Mouse (Mus musculus) kidney, postnatal 0 days (tissue): Measurements from ENCODE around the gene Rab6a. TPM values are rescaled to one million over a fixed set of nuclear protein-coding genes. Genes with fewer than 3 reads are reported as not detected.

Source experiments
- ATAC-seq: fragments of 200-750 bp; cut with Nextera tagmentation; replicated peaks from 2 replicates; pipeline ENCODE4 v1.8.0; 2017; ENCODE audit warnings: low read depth, moderate number of reproducible peaks, moderate TSS enrichment, moderate library complexity; ENCODE audit not compliant: low FRiP score
- DNase-seq: peaks from one replicate; pipeline ENCODE4 v3.0.0-alpha.2; 2016; ENCODE audit warnings: low spot score
- H3K27ac ChIP-seq: fragments of 300-500 bp; sonication (generic); 2 replicates; pipeline ENCODE4 v1.5.1; 2014; ENCODE audit warnings: mild to moderate bottlenecking
- H3K27me3 ChIP-seq: fragments of 300-500 bp; sonication (generic); 2 replicates; pipeline ENCODE4 v1.6.1; 2014; ENCODE audit warnings: low read length, mixed read lengths; ENCODE audit not compliant: insufficient read depth
- H3K36me3 ChIP-seq: fragments of 300-500 bp; sonication (generic); 2 replicates; pipeline ENCODE4 v1.6.1; 2014; ENCODE audit warnings: low read length, mixed read lengths; ENCODE audit not compliant: insufficient read depth
- H3K4me1 ChIP-seq: fragments of 300-500 bp; sonication (generic); replicated peaks from 2 replicates; pipeline ENCODE4 v1.6.1; 2014; ENCODE audit warnings: antibody characterized with exemption, low read length, mixed read lengths; ENCODE audit not compliant: insufficient read depth
- H3K4me2 ChIP-seq: fragments of 300-500 bp; sonication (generic); 2 replicates; pipeline ENCODE4 v1.6.1; 2014; ENCODE audit warnings: mild to moderate bottlenecking, low read length, moderate library complexity, mixed read lengths
- H3K4me3 ChIP-seq: fragments of 300-500 bp; sonication (generic); replicated peaks from 2 replicates; pipeline ENCODE4 v1.5.1; 2014; ENCODE audit warnings: low read depth, low read length
- H3K9ac ChIP-seq: fragments of 300-500 bp; sonication (generic); 2 replicates; pipeline ENCODE4 v1.6.1; 2014; ENCODE audit warnings: low read depth, low read length
- H3K9me3 ChIP-seq: fragments of 300-500 bp; sonication (generic); replicated peaks from 2 replicates; pipeline ENCODE4 v1.6.1; 2016; ENCODE audit warnings: low read length, inconsistent platforms, mixed read lengths
- CTCF ChIP-seq: IDR thresholded peaks from 2 replicates; pipeline ENCODE4 v1.5.1; 2016; ENCODE audit warnings: antibody characterized with exemption, low read depth, mild to moderate bottlenecking, moderate library complexity
- WGBS: fragments of 180-500 bp; shearing (Covaris S2); extraction: QIAGEN DNeasy Blood & Tissue Kit; methylation state at CpG from one replicate; pipeline ENCODE4 v1.1.7; 2014; 5-methylcytosine and 5-hydroxymethylcytosine counted together
- polyA plus RNA-seq: library from polyadenylated mRNA; unstranded; fragments of >200 nt; fragmentation: Nextera tagmentation; extraction: Ambion mirVana; gene quantifications from 2 replicates; pipeline ENCODE4 v1.2.1, GENCODE M21; 2015

Gene Rab6a
- polyA plus RNA-seq, 1 experiment from 2014 or later = 90.7 TPM

DNA sequence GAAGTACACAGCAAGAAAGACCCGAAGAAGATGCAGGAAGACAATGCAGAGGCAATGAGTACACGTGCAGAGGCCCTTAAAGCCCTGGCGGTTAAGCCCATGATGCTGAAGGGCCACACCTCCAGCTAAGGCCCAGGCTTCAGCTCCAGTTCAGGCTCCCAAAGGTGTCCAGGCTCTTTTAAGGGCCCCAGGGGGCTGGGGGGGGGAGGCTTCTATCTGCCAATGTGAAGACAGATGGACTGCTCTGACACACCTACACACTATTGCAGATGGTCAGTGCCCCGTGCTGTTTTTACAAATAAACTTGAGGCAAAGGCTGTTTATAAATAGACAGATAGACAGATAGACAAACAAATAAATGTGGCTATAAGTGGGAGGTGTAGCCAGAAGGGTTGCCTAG, 35.1 kb upstream of the Rab6a start:
- no peak for TF ChIP-seq CTCF
- no peak overlapping the region for H3K4me2 ChIP-seq
- DNase-seq (no peak), ATAC-seq (no peak)
- H3K36me3 ChIP-seq = no peaks in the 10 kb centered on the region
- H3K27me3 ChIP-seq = no peaks in the 10 kb centered on the region
- H3K4me3 ChIP-seq = no peak overlapping the region
- H3K27ac ChIP-seq = no peak overlapping the region
- H3K4me1 ChIP-seq = no peaks in the 10 kb centered on the region
- H3K9me3 ChIP-seq = no peaks in the 10 kb centered on the region
- 88% methylated on average over 4 of the region's 4 CpGs for WGBS
- H3K9ac ChIP-seq = no peak overlapping the region

DNA sequence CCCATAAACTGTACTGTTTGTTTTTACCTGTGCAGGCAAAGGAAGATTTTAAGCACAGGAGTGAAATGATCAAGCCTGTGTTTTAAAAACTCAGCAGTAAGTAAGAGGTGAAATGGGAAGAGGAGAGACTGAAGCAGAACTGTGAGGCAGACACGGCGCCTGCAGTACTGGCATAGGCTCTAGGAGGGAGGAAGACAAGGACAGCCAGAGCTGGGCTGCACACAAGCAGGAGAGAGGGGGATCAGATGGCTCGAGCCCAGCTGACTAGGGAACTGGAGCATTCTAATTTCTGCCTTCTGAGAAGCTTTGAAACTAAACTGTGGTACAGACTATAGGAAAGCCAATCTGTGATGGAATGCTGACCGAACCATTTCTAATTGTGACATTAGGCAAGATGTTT, 34.5 kb upstream of the Rab6a start:
- no peaks in the 10 kb centered on the region for H3K4me1 ChIP-seq
- no peaks in the 10 kb centered on the region for H3K36me3 ChIP-seq
- no peak overlapping the region for H3K27ac ChIP-seq
- no peaks in the 10 kb centered on the region for H3K27me3 ChIP-seq
- no peak overlapping the region for H3K4me3 ChIP-seq
- TF ChIP-seq CTCF = no peak
- no peaks in the 10 kb centered on the region for H3K9me3 ChIP-seq
- DNase-seq = no peak
- H3K9ac ChIP-seq = no peak overlapping the region
- no peak for ATAC-seq
- H3K4me2 ChIP-seq = no peak overlapping the region
- WGBS = 71% methylated on average over 4 of the region's 4 CpGs

DNA sequence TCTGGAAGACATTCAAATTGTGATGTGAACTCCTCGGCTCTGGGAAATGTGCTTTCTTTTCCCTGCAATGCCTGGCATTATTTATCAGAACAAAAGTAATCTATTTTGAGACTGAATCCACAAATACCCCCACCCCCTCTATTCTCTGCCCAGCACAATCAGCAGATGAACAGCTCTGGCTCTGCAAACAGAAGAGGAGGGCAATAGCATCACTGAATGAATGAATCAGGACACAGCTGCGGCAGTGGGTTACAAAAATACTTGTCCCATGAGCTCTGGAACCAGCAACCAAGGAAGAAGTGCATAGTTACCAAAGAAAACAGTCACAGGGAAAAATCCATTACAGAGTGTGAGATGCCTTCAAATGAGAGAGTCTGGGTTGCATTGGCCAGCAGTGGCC, 28.4 kb upstream of the Rab6a start:
- no peak overlapping the region for H3K4me2 ChIP-seq
- DNase-seq = no peak
- H3K27me3 ChIP-seq = no peaks in the 10 kb centered on the region
- no peaks in the 10 kb centered on the region for H3K9me3 ChIP-seq
- no peak overlapping the region for H3K27ac ChIP-seq
- no peak for ATAC-seq
- H3K4me1 ChIP-seq = peaks cover 6% of the 10 kb centered on the region; the same call in 1 of the 2 replicates
- no peak overlapping the region for H3K4me3 ChIP-seq
- H3K9ac ChIP-seq = no peak overlapping the region
- no peak for TF ChIP-seq CTCF
- H3K36me3 ChIP-seq = no peaks in the 10 kb centered on the region
- WGBS = 82% methylated on average over 2 of the region's 2 CpGs

DNA sequence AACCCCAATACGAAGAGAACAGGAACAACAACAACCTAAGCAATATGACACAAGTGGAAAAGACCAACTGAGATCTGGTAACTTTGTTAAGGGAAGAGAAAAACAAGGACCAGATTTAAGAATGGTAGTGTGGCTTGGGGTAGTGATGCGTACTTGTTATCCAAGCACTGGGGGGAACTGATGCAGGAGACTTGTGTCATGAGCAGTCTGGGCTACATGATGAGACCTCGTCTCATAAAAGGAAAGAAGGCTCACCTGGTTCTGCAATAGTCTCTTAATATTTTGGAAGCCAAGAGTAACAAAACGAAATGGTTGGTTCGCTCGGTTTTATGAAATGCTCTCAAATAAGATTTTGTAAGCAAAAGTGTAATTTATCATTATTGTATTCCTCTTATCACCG, 25.0 kb upstream of the Rab6a start:
- no peak for TF ChIP-seq CTCF
- 38% methylated on average over 7 of the region's 7 CpGs for WGBS
- peak overlapping the region; percentile 44 for H3K4me3 ChIP-seq
- peaks cover 6% of the 10 kb centered on the region; the same call in 1 of the 2 replicates for H3K4me1 ChIP-seq
- H3K27ac ChIP-seq = no peak overlapping the region
- H3K36me3 ChIP-seq = no peaks in the 10 kb centered on the region
- no peaks in the 10 kb centered on the region for H3K9me3 ChIP-seq
- H3K4me2 ChIP-seq = peak overlapping the region; percentile 75
- H3K9ac ChIP-seq = peak overlapping the region; percentile 68
- no peak for ATAC-seq
- H3K27me3 ChIP-seq = no peaks in the 10 kb centered on the region
- no peak for DNase-seq

DNA sequence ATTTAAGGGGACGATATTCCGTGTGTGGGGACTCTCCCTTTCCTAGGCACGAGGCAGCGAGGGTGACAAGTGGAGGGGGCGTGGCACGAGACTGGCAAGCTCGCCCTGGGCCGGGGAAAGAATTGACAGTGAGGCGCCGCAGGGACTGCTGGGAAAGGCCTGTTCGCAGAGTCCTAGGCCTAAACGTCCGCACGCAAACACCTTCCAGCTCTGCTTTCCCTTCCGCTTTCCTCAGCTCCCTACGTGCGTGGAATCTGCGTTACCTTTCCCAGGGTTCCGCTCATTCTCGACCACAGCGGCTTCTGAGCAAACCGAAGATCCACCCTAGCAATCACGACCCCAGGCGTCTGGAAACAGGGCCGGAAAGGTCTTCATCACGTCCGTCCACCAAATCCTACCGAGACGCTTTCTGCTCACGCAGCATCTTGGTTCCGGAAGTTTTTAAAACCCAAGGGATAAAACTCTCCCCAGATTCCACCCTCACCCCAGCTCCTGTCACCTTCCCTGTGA, 24.4 kb upstream of the Rab6a start:
- Histone ChIP-seq H3K4me3 (peak overlapping the region; percentile 44), H3K4me2 (peak overlapping the region; percentile 75), H3K9ac (peak overlapping the region; percentile 68), H3K36me3 (no peaks in the 10 kb centered on the region), H3K9me3 (no peaks in the 10 kb centered on the region), H3K27ac (peak overlapping the region; percentile 78), H3K4me1 (peaks cover 6% of the 10 kb centered on the region; the same call in 1 of the 2 replicates), H3K27me3 (no peaks in the 10 kb centered on the region)
- peak; percentile 95 for ATAC-seq
- under 1% methylated on average over 31 of the region's 31 CpGs for WGBS
- no peak for TF ChIP-seq CTCF
- peak; percentile 94 for DNase-seq

DNA sequence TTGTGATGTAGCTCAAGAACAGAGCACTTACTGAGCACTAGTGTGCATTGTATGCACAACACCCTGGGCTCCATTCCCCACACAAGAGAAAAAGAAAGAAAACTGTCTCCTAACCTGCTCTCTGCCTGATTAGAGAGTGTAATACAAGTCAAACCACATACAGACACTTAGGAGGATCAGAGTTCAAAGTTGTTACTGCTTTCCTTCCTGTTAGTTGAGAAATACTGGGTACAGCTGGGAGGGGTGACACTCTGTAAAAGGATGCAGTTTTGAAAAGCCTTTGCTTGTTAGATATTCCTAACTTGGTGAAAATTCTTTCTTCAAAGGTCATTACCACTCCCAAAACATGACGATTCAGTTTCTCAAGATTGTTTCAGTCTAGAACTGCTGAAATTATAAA, 17.4 kb upstream of the Rab6a start:
- H3K36me3 ChIP-seq = no peaks in the 10 kb centered on the region
- no peak overlapping the region for H3K4me2 ChIP-seq
- ATAC-seq = no peak
- no peak overlapping the region for H3K27ac ChIP-seq
- no peaks in the 10 kb centered on the region for H3K9me3 ChIP-seq
- 52% methylated on average over 1 of the region's 1 CpGs for WGBS
- no peak overlapping the region for H3K9ac ChIP-seq
- peak; percentile 15 for DNase-seq
- TF ChIP-seq CTCF = no peak
- no peaks in the 10 kb centered on the region for H3K27me3 ChIP-seq
- no peak overlapping the region for H3K4me3 ChIP-seq
- no peaks in the 10 kb centered on the region for H3K4me1 ChIP-seq

DNA sequence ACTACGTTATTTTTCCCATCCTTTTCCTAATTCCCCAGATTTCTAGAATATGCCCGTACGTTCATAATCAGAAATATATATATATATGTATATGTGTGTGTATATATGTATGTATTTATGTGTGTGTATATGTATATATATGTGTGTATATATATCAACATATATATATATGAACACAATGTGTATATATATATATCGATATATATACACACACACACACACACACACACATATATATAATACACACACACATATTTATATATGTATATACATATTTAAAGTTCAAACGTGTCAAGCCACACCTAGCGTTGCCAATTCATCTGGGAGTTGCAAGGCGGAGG, 16.7 kb upstream of the Rab6a start:
- WGBS = 40% methylated on average over 7 of the region's 7 CpGs
- peak overlapping the region; percentile 58 for H3K4me2 ChIP-seq
- H3K27me3 ChIP-seq = no peaks in the 10 kb centered on the region
- peak overlapping the region; percentile 86 for H3K27ac ChIP-seq
- TF ChIP-seq CTCF = no peak
- H3K4me1 ChIP-seq = no peaks in the 10 kb centered on the region
- H3K9ac ChIP-seq = peak overlapping the region; percentile 56; the same call in 1 of the 2 replicates
- ATAC-seq (no peak), DNase-seq (no peak)
- no peaks in the 10 kb centered on the region for H3K9me3 ChIP-seq
- H3K36me3 ChIP-seq = no peaks in the 10 kb centered on the region
- H3K4me3 ChIP-seq = peak overlapping the region; percentile 57
